Mouse (Mus musculus) megakaryocyte-erythroid progenitor cell, adult 5-6 weeks (primary cell): ENCODE results near the gene Oit1. TPM values are rescaled to one million over a fixed set of nuclear protein-coding genes. Genes with fewer than 3 reads are reported as not detected.

Experiments
- ATAC-seq: replicated peaks from 2 replicates; pipeline ENCODE4 v1.8.0; 2016; ENCODE audit warnings: mild to moderate bottlenecking, inconsistent platforms; ENCODE audit not compliant: severe bottlenecking, poor library complexity, low FRiP score, low TSS enrichment
- total RNA-seq, 2 experiments: library from RNA; stranded (forward) in 1 of 2; stranded (reverse) in 1 of 2; fragments of 200-1000, 215-1000 nt in 1 of 2; fragments of >200 nt in 1 of 2; fragmentation: Nextera tagmentation in 1 of 2; gene quantifications; 2 replicates each; pipeline ENCODE4 v1.2.3; 2014 to 2017

Gene Oit1
- total RNA-seq, 2 experiments from 2014 or later, result not detected

- ATAC-seq, result no peak
Observed at GRCm38 (mm10) chr14:8306884-8307283, 71.7 kb downstream of the Oit1 start.

- no peak for ATAC-seq
Observed at GRCm38 (mm10) chr14:8305014-8305413, 73.5 kb downstream of the Oit1 start.

GRCm38 (mm10) chr14:8304082-8304481 lies 74.5 kb downstream of the Oit1 start:
- ATAC-seq, result no peak

GRCm38 (mm10) chr14:8302687-8303086 lies 75.9 kb downstream of the Oit1 start:
- no peak for ATAC-seq

- 0 out of 2 replicates have a peak, but pooled peaks have one; percentile 63 for ATAC-seq
Observed at GRCm38 (mm10) chr14:8300281-8300680, 78.3 kb downstream of the Oit1 start.

Other genes starting within 250 kb of the Oit1 start
- 108 and 124 TPM in 2 replicates for gene Pdhb, start 205.7 kb downstream of the Oit1 start, total RNA-seq (2014; fragmentation: Nextera tagmentation)
- gene Pdhb, start 205.7 kb downstream of the Oit1 start, total RNA-seq (2017), result 177 and 210 TPM in 2 replicates
- 9.3 and 10.7 TPM in 2 replicates for gene Kctd6, start 164.6 kb downstream of the Oit1 start, total RNA-seq (2014; fragmentation: Nextera tagmentation)
- 5.5 and 8.1 TPM in 2 replicates for gene Kctd6, start 164.6 kb downstream of the Oit1 start, total RNA-seq (2017)
- not detected in 2 replicates for gene Acox2, start 119.4 kb downstream of the Oit1 start, total RNA-seq (2014; fragmentation: Nextera tagmentation)
- gene Acox2, start 119.4 kb downstream of the Oit1 start, total RNA-seq (2017), result not detected in 2 replicates
- gene Fam107a, start 60.7 kb downstream of the Oit1 start, total RNA-seq (2014; fragmentation: Nextera tagmentation), result not detected in 2 replicates
- not detected in 2 replicates for gene Fam107a, start 60.7 kb downstream of the Oit1 start, total RNA-seq (2017)